Mouse (Mus musculus) bone marrow, adult 2 months (tissue): ENCODE measurements around the gene 4933434E20Rik.

ENCODE experiments used
- CTCF ChIP-seq: fragments of 200-500 bp; IDR thresholded peaks from 2 replicates; pipeline ENCODE4 v1.5.1; 2011; ENCODE audit warnings: low read length, control low read depth; ENCODE audit not compliant: control insufficient read depth, insufficient read depth
- POLR2A ChIP-seq: fragments of 200-500 bp; IDR thresholded peaks from 2 replicates; pipeline ENCODE4 v1.6.1; 2011; ENCODE audit warnings: low read depth, mild to moderate bottlenecking, control low read depth, low read length, borderline replicate concordance; ENCODE audit not compliant: control insufficient read depth

GRCm38 (mm10) chr3:90067851-90068250 lies 16.4 kb downstream of the 4933434E20Rik start:
- TF ChIP-seq POLR2A, result no peak
- TF ChIP-seq CTCF, result no peak
